Mouse (Mus musculus): Measurements from ENCODE around the gene Klc1. TPM values are rescaled to one million over a fixed set of nuclear protein-coding genes. Genes with fewer than 3 reads are reported as not detected.

Gene Klc1
- polyA plus RNA-seq, 1 experiment from 2014 or later = 9.6 TPM

DNA sequence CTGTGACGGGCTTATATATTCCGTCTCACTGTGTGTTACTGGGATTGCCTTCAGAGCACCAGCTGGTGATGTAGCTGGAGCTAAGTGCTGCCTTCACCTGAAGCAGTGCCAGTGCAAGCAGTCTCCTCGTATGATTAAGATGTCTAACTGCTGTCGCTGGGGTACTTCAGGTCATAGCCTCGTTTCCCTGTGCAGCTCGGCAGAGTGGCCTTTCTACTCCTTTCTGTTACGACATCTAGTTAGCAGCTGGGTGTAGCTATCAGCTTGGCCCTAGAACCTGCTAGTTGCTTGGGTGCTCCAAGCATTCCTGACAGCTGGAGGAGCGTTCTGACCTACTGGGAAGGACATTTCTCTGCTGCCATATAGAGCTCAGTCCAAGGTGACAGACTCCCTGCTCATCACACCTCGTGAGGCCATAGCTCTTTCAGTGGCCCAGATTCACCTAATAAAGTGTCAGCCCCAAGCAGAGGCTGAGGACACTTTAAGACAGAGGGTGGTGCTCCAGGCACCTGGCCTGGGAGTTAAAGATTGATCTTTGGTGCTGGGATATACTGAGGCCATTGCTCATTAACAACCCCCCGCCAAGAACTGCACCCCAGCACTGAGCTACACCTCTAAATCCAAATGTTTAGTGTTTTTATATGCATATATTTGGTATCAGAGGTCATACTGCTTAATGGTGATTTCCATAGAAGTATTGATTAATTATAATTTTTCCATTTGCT lies 42.0 kb downstream of the Klc1 start:
- Histone ChIP-seq H3K4me1 (ENCODE audit: insufficient read depth) (no peaks in the 10 kb centered on the region), H3K9ac (replicated peaks) (no peak overlapping the region), H3K36me3 (replicated peaks; ENCODE audit: insufficient read depth, low read length) (peaks cover 43% of the 10 kb centered on the region), H3K4me3 (ENCODE audit: low read depth, low read length) (no peak overlapping the region), H3K27ac (ENCODE audit: low read depth) (no peak overlapping the region), H3K9me3 (ENCODE audit: low read length) (no peaks in the 10 kb centered on the region), H3K27me3 (ENCODE audit: insufficient read depth, low read length) (no peaks in the 10 kb centered on the region), H3K4me2 (ENCODE audit: low read depth, low read length) (no peak overlapping the region)
- ATAC-seq (no peak), DNase-seq (no peak)
- WGBS (ENCODE audit: insufficient replicate concordance) = 74% methylated on average over 10 of the region's 10 CpGs
- TF ChIP-seq EP300 (IDR thresholded peaks at IDR 0.05; ENCODE audit: low read depth) = no peak
- TF ChIP-seq CTCF (IDR thresholded peaks at IDR 0.05; ENCODE audit: low read depth) = no peak

- no peak for DNase-seq
- no peak for ATAC-seq
- TF ChIP-seq CTCF (IDR thresholded peaks at IDR 0.05; ENCODE audit: low read depth) (no peak), EP300 (IDR thresholded peaks at IDR 0.05; ENCODE audit: low read depth) (no peak)
- whole genome bisulfite sequencing (ENCODE audit: insufficient replicate concordance) = 69% methylated on average over 5 of the region's 5 CpGs
- no peaks in the 10 kb centered on the region for H3K4me1 ChIP-seq (ENCODE audit: insufficient read depth)
- peaks cover 50% of the 10 kb centered on the region for H3K36me3 ChIP-seq (replicated peaks; ENCODE audit: insufficient read depth, low read length)
- no peaks in the 10 kb centered on the region for H3K27me3 ChIP-seq (ENCODE audit: insufficient read depth, low read length)
- no peak overlapping the region for H3K4me3 ChIP-seq (ENCODE audit: low read depth, low read length)
- no peaks in the 10 kb centered on the region for H3K9me3 ChIP-seq (ENCODE audit: low read length)
- H3K9ac ChIP-seq (replicated peaks) = no peak overlapping the region
- H3K27ac ChIP-seq (ENCODE audit: low read depth) = no peak overlapping the region
- H3K4me2 ChIP-seq (ENCODE audit: low read depth, low read length) = no peak overlapping the region
These were observed 44.9 kb downstream of the Klc1 start for GRCm38 (mm10) chr12:111803538-111803937.

DNA sequence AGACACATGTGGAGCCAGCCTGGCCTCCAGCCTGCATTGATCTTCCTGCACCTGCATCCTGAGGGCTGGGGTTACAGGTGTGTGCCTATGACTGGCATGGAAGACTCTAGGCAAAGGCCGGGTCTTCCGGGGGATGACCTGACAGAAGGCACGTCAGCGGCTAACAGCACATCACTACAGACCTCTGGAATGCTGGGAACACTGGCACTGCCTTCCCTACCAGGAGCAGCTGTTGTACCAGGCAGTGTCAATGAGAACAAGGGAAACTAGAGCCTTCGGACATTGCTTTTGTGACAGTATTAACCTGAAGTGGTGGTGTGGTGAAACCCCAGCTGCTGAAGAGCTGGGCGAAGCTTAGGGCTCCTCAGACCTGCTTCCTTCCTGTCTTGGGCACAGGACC lies 50.1 kb downstream of the Klc1 start:
- Histone ChIP-seq H3K36me3 (replicated peaks; ENCODE audit: insufficient read depth, low read length) (peaks cover 27% of the 10 kb centered on the region), H3K4me2 (ENCODE audit: low read depth, low read length) (no peak overlapping the region), H3K4me1 (ENCODE audit: insufficient read depth) (peaks cover 22% of the 10 kb centered on the region), H3K27me3 (ENCODE audit: insufficient read depth, low read length) (no peaks in the 10 kb centered on the region), H3K9me3 (ENCODE audit: low read length) (no peaks in the 10 kb centered on the region), H3K4me3 (ENCODE audit: low read depth, low read length) (no peak overlapping the region), H3K9ac (replicated peaks) (no peak overlapping the region), H3K27ac (ENCODE audit: low read depth) (no peak overlapping the region)
- TF ChIP-seq CTCF (IDR thresholded peaks at IDR 0.05; ENCODE audit: low read depth) = no peak
- no peak for TF ChIP-seq EP300 (IDR thresholded peaks at IDR 0.05; ENCODE audit: low read depth)
- DNase-seq (no peak), ATAC-seq (no peak)
- 89% methylated on average over 6 of the region's 6 CpGs for WGBS (ENCODE audit: insufficient replicate concordance)

GRCm38 (mm10) chr12:111809762-111810161 lies 51.1 kb downstream of the Klc1 start:
- TF ChIP-seq EP300 (IDR thresholded peaks at IDR 0.05; ENCODE audit: low read depth) (no peak), CTCF (IDR thresholded peaks at IDR 0.05; ENCODE audit: low read depth) (peak; percentile 44)

DNA sequence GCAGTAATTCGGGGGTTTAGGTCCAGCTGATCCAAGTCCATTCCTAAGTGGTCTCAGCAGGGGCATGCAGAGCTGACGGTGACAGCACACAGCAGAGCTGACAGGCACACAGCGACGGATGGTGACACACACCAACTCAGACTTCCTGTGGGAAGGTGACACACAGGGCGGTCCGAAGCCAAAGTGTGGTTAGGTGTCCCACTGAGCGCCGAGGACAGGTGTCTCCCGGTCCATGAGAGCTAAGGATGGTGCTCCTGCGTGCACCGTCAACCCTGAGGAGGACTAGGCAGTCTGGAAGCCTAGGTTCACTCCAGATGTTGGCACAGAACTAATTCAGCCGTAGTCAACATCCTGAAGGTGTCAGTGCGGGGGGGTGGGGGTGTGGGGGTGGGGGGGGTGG lies 53.4 kb downstream of the Klc1 start:
- Histone ChIP-seq H3K9ac (replicated peaks) (no peak overlapping the region), H3K4me2 (ENCODE audit: low read depth, low read length) (no peak overlapping the region), H3K27me3 (ENCODE audit: insufficient read depth, low read length) (no peaks in the 10 kb centered on the region), H3K27ac (ENCODE audit: low read depth) (no peak overlapping the region), H3K4me1 (ENCODE audit: insufficient read depth) (peaks cover 45% of the 10 kb centered on the region), H3K36me3 (replicated peaks; ENCODE audit: insufficient read depth, low read length) (peaks cover 8% of the 10 kb centered on the region; the same call in 1 of the 2 replicates), H3K9me3 (ENCODE audit: low read length) (no peaks in the 10 kb centered on the region), H3K4me3 (ENCODE audit: low read depth, low read length) (no peak overlapping the region)
- TF ChIP-seq EP300 (IDR thresholded peaks at IDR 0.05; ENCODE audit: low read depth) = no peak
- TF ChIP-seq CTCF (IDR thresholded peaks at IDR 0.05; ENCODE audit: low read depth) = no peak
- WGBS (ENCODE audit: insufficient replicate concordance) = 86% methylated on average over 13 of the region's 13 CpGs
- DNase-seq (no peak), ATAC-seq (no peak)

More at GRCm38 (mm10) chr12:111809762-111810161, 51.1 kb downstream of the Klc1 start:
- WGBS (ENCODE audit: insufficient replicate concordance) = 8% methylated on average over 8 of the region's 9 CpGs
- no peak for ATAC-seq
- H3K4me1 ChIP-seq (ENCODE audit: insufficient read depth) = peaks cover 23% of the 10 kb centered on the region
- peak; percentile 90 for DNase-seq
- no peaks in the 10 kb centered on the region for H3K9me3 ChIP-seq (ENCODE audit: low read length)
- no peak overlapping the region for H3K9ac ChIP-seq (replicated peaks)
- no peak overlapping the region for H3K4me3 ChIP-seq (ENCODE audit: low read depth, low read length)
- H3K36me3 ChIP-seq (replicated peaks; ENCODE audit: insufficient read depth, low read length) = peaks cover 19% of the 10 kb centered on the region
- no peaks in the 10 kb centered on the region for H3K27me3 ChIP-seq (ENCODE audit: insufficient read depth, low read length)
- no peak overlapping the region for H3K27ac ChIP-seq (ENCODE audit: low read depth)
- H3K4me2 ChIP-seq (ENCODE audit: low read depth, low read length) = no peak overlapping the region

DNA sequence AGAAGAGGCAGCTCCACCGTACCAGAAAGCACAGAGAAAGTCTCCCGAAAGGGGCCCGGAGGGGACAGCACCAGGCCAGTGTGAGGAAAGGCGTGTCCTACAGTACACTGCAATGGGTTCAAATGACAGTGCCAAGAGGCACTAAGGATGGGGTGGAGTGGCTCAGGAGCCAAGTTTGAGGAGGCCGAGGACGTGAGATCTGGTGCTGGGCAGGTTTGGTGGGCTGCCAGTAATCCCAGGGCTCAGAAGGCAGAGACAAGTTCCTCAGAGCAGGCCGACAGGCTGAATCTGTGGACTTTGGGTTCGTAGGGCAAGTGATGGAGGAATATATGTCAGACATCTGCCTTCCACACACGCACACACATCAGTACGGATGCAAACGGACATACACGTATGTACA lies 54.0 kb downstream of the Klc1 start:
- Histone ChIP-seq H3K9ac (replicated peaks) (peak overlapping the region; percentile 80), H3K9me3 (ENCODE audit: low read length) (no peaks in the 10 kb centered on the region), H3K4me3 (ENCODE audit: low read depth, low read length) (peak overlapping the region; percentile 87), H3K36me3 (replicated peaks; ENCODE audit: insufficient read depth, low read length) (peaks cover 6% of the 10 kb centered on the region; the same call in 1 of the 2 replicates), H3K4me1 (ENCODE audit: insufficient read depth) (peaks cover 50% of the 10 kb centered on the region), H3K27me3 (ENCODE audit: insufficient read depth, low read length) (no peaks in the 10 kb centered on the region), H3K27ac (ENCODE audit: low read depth) (peak overlapping the region; percentile 78; the same call in 1 of the 2 replicates), H3K4me2 (ENCODE audit: low read depth, low read length) (peak overlapping the region; percentile 90)
- TF ChIP-seq EP300 (IDR thresholded peaks at IDR 0.05; ENCODE audit: low read depth) (no peak), CTCF (IDR thresholded peaks at IDR 0.05; ENCODE audit: low read depth) (no peak)
- 74% methylated on average over 12 of the region's 12 CpGs for WGBS (ENCODE audit: insufficient replicate concordance)
- DNase-seq (no peak), ATAC-seq (no peak)

All from liver, postnatal 0 days (tissue).